Mouse (Mus musculus): ENCODE measurements at regions not wholly inside any gene's neighbourhood (a gene's known extent, or its start where the extent isn't known, plus 50 kb on each side); places are given as distances from the start of the nearest gene placed in this dataset.

DNA sequence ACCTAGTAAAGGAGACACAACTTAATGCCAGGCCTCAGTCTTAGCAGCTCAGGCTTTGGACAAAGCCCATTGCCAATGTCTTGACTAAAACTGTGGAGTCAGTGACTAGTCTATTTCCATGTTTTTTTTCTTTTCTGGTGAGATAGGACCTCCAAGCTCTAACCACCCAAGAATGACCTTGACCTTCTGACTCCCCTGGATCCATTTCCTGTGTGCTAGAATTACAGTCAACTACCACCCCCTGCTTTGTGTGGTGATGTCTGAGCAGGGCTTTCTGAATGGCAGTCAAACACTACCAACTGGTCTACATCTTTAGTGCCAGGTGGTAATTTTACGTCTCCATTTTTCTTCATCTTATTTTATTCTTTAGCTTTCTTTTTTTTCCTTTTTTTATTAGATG lies 51.3 kb upstream of the Rnf138rt1 start:
- DNase-seq (ENCODE audit: low spot score in 2 of 2), result no peak

DNA sequence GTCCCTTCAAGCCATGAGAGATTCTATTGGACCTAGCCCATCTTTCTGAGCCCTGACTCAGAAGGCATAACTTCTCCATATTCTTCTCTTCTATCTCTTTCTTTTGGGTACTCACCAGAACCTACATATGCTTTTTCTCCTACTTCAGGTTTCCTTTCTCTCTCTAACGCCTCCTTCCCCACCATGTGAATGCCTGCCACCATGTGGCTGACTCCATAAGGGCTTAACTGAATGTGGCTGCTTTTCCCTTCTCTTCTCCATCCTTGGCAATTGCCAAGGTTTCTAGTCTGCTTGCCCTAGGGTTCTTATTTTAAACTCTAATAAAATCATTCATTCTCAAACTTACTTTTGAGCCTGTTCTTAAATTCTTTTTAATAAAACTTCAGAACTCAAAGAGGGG lies 53.7 kb upstream of the Rnf138rt1 start:
- DNase-seq (ENCODE audit: low spot score in 2 of 2), result peak in 1 of 2 experiments; percentile 7

DNA sequence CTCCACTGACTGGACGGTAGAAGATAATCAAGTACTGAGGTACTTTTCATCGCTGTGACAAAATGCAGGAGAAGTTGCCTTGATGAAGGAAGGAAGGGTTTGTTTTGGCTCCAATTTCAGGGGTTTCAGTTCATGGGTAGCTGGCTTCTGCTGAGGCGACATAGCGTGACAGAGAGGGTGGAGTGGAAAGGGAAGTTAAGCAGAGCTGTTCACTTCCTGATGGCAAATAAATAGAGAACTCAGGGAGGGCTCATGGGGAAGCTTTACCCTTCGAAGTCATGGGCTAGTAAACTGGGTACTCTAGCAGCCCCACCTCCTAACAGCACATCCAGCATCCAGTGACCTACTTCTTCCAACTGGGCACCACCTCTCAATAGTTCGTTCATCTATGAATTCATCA lies 61.2 kb upstream of the Rnf138rt1 start:
- DNase-seq (ENCODE audit: low spot score in 2 of 2), result no peak

DNA sequence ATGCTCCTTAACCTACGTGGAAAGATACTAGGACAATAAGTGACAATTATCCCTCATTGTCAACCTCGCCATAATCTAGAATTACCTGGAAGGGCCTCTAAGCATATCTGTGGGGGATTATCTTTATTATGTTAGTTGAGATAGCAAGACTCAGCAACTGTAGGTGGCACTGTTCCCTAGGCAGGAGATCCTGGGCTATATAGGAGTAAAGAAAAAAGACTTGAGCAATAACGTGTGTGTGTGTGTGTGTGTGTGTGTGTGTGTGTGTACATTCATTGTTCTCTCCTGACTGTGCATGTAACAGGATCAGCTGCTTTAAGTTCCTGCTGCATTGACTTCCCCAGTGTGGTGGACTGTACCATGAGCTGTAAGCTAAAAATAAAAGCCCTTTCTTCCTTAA lies 66.3 kb upstream of the Rnf138rt1 start:
- DNase-seq (ENCODE audit: low spot score in 2 of 2), result no peak

DNA sequence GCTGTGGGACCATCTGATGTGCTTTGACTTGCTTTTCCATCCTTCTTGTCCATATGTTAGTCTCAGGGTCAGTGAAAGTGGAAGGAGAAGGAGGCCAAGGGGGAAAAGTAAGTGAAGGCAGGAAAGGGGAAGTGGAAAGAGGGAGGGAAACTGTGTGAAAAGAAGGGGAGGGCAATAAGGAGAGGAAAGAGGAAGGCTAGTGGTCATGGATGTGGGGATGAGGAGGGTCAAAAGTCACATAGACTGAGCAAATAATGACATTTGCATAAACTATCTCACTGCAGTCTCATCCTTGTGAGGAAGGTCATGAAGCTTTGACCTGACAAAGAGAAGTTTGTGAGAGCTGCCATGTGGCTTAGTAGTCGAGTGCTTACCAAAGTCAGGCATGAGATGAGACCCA lies 63.4 kb upstream of the Ap1s2 start:
- DNase-seq (ENCODE audit: low spot score in 2 of 2), result no peak

DNA sequence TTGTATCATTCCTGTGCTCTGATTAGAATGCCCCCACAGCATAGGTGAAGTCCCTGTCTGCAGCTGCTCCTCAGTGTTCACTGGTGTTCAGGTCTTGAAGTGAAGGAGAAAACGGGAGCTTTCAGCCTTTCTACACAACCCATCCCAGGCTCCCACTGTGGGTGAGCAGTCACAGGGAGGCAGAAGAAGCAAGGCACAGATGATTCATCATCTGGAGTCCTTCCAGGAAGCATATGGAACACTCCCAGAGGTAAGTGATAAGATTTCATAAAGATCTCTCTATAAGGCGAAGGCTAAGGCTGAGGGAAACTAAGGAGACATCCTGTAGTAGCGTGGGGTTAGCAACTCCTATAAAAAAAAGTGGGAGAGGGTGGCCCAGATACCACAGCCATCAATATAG lies 61.9 kb upstream of the Ap1s2 start:
- DNase-seq (ENCODE audit: low spot score in 2 of 2), result no peak

DNA sequence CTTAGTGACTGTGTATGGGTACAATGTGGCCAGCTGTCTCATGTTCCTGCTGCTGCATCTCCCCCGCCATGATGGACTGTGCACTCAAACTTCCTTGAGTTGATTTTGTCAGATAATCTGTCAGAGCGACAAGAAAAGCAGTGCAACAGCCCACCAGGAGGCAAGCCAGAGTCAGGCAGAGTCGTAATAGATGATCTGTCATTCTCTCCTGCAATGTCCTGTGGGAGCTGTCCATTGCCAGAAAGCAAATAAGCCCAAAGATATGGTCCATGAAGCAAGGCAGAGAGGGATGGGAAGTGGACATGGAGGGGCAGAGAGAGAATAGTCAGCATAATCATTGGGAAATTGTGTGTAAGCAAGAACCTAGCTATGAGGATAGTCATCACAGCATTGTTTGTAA lies 61.2 kb upstream of the Ap1s2 start:
- DNase-seq (ENCODE audit: low spot score in 2 of 2), result no peak

DNA sequence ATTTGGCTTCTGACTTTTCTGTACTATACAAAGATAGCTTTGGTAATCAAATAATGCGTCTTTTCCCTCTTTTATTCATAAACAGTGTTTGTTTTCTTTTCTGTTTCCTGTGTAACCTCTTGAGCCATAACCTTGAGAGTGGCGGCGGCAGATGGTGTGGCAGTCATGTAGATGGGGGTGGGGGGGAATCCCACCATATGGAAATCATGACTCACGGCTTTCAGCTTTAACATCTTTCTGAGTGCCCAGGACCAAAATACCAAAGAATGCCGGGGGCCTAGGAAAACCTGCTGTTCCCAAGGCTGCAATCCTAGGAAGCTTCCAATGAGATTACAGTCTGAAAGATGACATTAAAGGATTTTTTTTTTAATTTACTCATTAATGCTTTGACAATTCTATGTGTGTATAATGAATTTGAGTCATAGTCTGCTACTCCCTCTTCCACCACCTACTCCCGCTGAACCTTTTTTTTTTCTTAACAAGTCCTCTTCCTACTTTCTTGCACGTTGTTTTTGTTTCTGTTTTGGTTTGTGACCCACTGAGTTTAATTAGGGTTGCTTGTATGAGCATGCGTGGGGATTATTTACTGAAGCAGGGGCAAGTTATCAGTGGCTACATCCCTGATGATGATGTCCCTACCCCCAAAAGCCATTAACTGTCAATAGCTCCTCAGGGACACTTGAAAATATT lies 60.2 kb upstream of the Ap1s2 start:
- DNase-seq (ENCODE audit: low spot score in 2 of 2), result peak in 1 of 2 experiments; percentile 8

DNA sequence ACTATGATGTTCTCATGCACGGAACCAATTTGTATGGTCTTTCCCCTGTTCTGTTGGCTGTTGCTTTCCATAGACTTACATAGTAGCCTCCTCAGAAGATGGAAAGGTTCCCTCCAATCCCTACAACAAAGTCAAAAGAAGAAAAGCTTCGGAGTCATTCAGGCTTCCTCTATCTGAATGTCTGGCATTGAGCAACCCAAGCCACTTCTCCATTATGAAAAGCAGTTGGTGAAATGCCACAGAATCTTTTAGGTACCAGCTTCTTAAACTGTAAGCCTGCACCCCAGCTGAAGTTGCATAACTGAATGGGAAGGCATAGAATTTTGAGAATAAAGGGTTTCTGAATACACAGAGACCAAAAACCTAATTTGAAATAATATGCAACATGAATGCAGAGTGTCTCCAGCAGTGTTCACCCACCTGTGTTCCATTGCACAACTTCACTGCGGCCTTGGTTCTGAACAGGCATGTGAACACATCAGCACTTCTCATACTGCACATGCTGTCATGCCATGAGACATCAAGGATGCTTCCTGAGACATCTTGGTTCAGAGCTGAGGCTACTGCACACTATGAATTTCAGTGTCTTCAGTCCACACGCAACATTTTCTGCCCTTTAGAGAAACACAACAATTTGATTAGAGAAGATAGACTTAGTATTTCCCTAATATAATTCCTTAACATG lies 57.8 kb upstream of the Ap1s2 start:
- DNase-seq (ENCODE audit: low spot score in 2 of 2), result no peak

DNA sequence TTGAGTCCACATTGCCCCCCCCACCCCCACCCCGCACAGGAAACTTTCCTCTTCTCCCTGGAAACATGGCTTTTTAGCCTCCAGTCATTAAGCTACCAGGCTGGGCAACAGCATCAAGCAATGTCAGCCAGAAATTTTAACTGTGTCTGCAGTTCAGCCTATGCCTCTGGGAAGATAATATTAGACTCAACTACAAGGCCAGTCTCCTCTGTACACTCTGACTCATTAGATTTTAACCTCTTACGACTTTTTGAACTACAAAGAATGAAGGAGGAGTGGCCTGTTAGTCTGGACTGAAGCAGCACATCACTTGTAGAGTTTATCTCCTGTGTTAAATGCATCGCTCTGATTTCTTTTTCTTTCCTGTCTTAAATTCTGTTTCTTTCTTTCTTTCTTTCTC lies 50.3 kb upstream of the Ap1s2 start:
- DNase-seq (ENCODE audit: low spot score in 2 of 2), result no peak

Measured in layer of hippocampus, adult 18-20 months (tissue).